Mouse (Mus musculus) midbrain, embryonic 15.5 days (tissue): ENCODE data around the gene Il11ra1. TPM values are rescaled to one million over a fixed set of nuclear protein-coding genes. Genes with fewer than 3 reads are reported as not detected.
"Not testable (repeated sequence)": the region's sequence is repeated elsewhere in the genome, so short reads cannot be mapped to it uniquely, and the experiment has no call there.

Experiments
- ATAC-seq: fragments of 200-750 bp; cut with Nextera tagmentation; replicated peaks from 2 replicates; pipeline ENCODE4 v1.8.0; 2017; ENCODE audit warnings: moderate TSS enrichment
- H3K27ac ChIP-seq: fragments of 300-500 bp; sonication (generic); 2 replicates; pipeline ENCODE4 v1.5.1; 2015; ENCODE audit warnings: mild to moderate bottlenecking, inconsistent platforms
- H3K27me3 ChIP-seq: fragments of 300-500 bp; sonication (generic); replicated peaks from 2 replicates; pipeline ENCODE4 v1.6.1; 2015; ENCODE audit warnings: inconsistent platforms
- H3K36me3 ChIP-seq: fragments of 300-500 bp; sonication (generic); replicated peaks from 2 replicates; pipeline ENCODE4 v1.6.1; 2015; ENCODE audit warnings: inconsistent platforms
- H3K4me1 ChIP-seq: fragments of 300-500 bp; sonication (generic); 2 replicates; pipeline ENCODE4 v1.6.1; 2015; ENCODE audit warnings: inconsistent platforms
- H3K4me2 ChIP-seq: fragments of 300-500 bp; sonication (generic); 2 replicates; pipeline ENCODE4 v1.6.1; 2015; ENCODE audit warnings: inconsistent platforms, mild to moderate bottlenecking, moderate library complexity
- H3K4me3 ChIP-seq: fragments of 300-500 bp; sonication (generic); 2 replicates; pipeline ENCODE4 v1.5.1; 2015; ENCODE audit warnings: mild to moderate bottlenecking, inconsistent platforms
- H3K9ac ChIP-seq: fragments of 300-500 bp; sonication (generic); 2 replicates; pipeline ENCODE4 v1.6.1; 2015; ENCODE audit warnings: mild to moderate bottlenecking, inconsistent platforms
- H3K9me3 ChIP-seq: fragments of 300-500 bp; sonication (generic); 2 replicates; pipeline ENCODE4 v1.6.1; 2016; ENCODE audit warnings: inconsistent platforms
- WGBS: fragments of 180-500 bp; shearing (Covaris S2); methylation state at CpG from one replicate; pipeline ENCODE4 v1.1.7; 2015; ENCODE audit warnings: mixed read lengths; 5-methylcytosine and 5-hydroxymethylcytosine counted together
- polyA plus RNA-seq: library from polyadenylated mRNA; unstranded; fragments of >200 nt; fragmentation: Nextera tagmentation; extraction: Ambion mirVana; gene quantifications from 2 replicates; pipeline ENCODE4 v1.2.1, GENCODE M21; 2015

The Il11ra1 gene
- 37.5 and 40.3 TPM in 2 replicates for polyA plus RNA-seq

DNA sequence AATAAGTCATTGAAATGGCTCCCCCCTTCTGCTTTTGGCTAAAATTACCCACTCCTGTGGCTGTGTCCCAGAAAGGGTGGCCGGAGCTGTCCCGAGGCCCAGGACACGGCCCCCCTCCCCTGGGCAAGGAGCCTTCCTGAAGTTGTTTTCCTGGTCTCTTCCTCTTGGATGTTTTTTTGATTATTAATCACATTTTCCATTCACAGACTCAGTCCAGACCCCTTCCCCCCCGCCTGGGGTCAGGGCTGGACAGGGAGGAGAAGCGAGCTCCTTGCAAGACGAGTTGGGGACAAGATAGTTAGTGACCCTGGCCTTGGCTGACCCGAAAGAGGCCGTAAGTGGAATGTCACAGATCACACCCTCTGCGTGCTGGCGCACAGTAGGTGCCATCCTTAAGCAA lies at the start of gene Il11ra1:
Gene Il11ra1, plus strand, starts transcription at position 207 of the 400 bp plus-strand sequence.
- H3K27me3 ChIP-seq, H3K9ac ChIP-seq, H3K4me1 ChIP-seq, H3K9me3 ChIP-seq, H3K4me3 ChIP-seq, H3K36me3 ChIP-seq, ATAC-seq, H3K27ac ChIP-seq: not testable (repeated sequence)
- peak within 1 kb of the TSS; percentile 36; the same call in 1 of the 2 replicates for H3K4me2 ChIP-seq
- WGBS = 79% methylated on average over 10 of the region's 10 CpGs

DNA sequence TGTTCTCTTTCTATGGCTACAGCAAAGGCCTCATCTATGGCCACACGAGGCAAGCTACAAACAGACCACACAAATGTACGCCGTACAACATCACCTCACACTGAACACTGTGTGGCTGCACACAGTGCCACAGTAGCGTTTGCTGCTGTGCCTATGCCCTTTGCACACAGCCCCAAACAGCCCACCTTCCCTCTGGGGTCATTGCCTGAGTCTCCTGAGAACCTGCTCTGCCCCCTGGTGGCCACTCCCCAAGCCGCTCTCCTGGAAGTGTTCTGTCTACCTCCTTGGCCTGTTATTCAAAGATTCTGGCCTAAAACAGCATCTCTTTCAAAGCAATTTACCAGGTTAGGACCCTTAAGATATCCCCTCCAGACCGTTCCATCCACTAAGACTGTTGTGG lies 46.5 kb upstream of the Il11ra1 start:
- Histone ChIP-seq H3K27me3 (no peaks in the 10 kb centered on the region), H3K9me3 (no peaks in the 10 kb centered on the region), H3K4me3 (no peak overlapping the region), H3K4me2 (no peak overlapping the region), H3K36me3 (no peaks in the 10 kb centered on the region; the same call in 1 of the 2 replicates), H3K4me1 (peaks cover 9% of the 10 kb centered on the region), H3K9ac (no peak overlapping the region), H3K27ac (no peak overlapping the region)
- ATAC-seq = peak; percentile 55
- WGBS = 41% methylated on average over 6 of the region's 6 CpGs

DNA sequence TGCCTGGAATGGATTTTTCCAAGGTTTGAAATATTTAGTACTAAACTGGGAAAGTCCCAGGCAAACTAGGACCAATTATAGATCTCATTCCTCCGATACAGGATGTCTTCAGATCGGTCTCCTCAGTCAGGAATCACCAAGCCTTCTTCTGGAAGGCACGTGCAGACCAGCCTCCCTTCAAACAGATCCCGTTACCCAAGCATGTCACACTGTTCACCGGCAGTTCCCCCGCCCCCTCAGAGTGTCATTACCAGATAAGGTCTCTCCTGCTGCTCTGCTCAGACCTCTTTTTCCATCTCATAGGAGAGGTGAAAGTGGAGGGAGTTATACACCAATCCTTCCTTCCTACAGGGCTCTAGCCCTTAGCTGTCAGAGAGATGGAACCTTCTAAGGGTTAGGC lies 46.1 kb upstream of the Il11ra1 start:
- H3K4me1 ChIP-seq = peaks cover 10% of the 10 kb centered on the region

DNA sequence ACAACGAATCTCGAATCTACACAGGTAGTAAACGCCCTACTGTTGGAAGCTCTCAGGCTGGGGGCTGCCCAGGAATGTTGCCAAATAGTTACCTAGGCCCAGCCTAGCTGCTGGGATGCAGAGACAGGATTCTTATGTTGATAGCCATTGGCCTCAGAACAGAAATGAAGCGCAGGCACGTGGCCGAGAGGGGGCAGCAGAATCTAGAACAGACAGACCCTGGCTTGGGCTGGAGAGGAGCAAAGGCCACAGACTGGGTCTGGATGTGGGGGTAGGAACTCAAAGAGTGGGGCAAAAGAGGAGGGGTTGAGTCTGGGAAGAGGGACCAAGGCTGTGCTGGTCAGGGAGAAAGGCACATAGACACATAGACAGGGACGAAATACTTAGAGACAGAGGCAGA lies 45.6 kb upstream of the Il11ra1 start:
- no peak overlapping the region for H3K4me3 ChIP-seq
- no peak overlapping the region for H3K27ac ChIP-seq
- H3K4me2 ChIP-seq = no peak overlapping the region
- H3K9ac ChIP-seq = no peak overlapping the region
- peaks cover 15% of the 10 kb centered on the region for H3K4me1 ChIP-seq
- no peaks in the 10 kb centered on the region for H3K27me3 ChIP-seq
- 12% methylated on average over 7 of the region's 7 CpGs for WGBS
- no peaks in the 10 kb centered on the region; the same call in 1 of the 2 replicates for H3K36me3 ChIP-seq
- ATAC-seq = peak; percentile 18; the same call in 1 of the 2 replicates
- no peaks in the 10 kb centered on the region for H3K9me3 ChIP-seq

More for the DNA sequence above, 46.1 kb upstream of the Il11ra1 start:
- peak; percentile 15; the same call in 1 of the 2 replicates for ATAC-seq
- no peaks in the 10 kb centered on the region; the same call in 1 of the 2 replicates for H3K36me3 ChIP-seq
- no peak overlapping the region for H3K27ac ChIP-seq
- no peaks in the 10 kb centered on the region for H3K27me3 ChIP-seq
- WGBS = 58% methylated on average over 6 of the region's 6 CpGs
- no peak overlapping the region for H3K4me3 ChIP-seq
- no peaks in the 10 kb centered on the region for H3K9me3 ChIP-seq
- no peak overlapping the region for H3K9ac ChIP-seq
- no peak overlapping the region for H3K4me2 ChIP-seq

DNA sequence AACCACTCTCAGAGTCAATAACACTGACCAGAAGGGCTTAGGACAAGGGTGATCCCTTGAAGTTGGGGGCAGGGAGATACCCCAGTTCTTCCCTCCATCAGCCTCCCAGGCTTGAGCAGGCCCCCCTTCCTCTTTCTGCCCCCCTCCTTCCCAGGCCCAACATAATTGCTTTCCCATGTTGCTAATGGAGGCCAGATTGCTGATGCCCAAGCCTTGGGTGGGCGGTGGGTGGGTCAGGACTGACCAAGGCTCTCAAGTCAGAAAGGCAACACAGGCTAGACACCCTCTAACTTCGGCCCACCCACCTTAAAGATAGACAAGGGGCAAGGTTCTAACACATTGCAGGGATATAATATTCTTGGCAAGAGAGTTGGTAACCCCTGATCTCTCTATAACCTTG lies 44.3 kb upstream of the Il11ra1 start:
- WGBS = 81% methylated on average over 2 of the region's 2 CpGs
- Histone ChIP-seq H3K27ac (no peak overlapping the region), H3K4me1 (peaks cover 22% of the 10 kb centered on the region), H3K36me3 (no peaks in the 10 kb centered on the region; the same call in 1 of the 2 replicates), H3K27me3 (no peaks in the 10 kb centered on the region), H3K9me3 (no peaks in the 10 kb centered on the region), H3K9ac (no peak overlapping the region), H3K4me2 (no peak overlapping the region), H3K4me3 (no peak overlapping the region)
- ATAC-seq = no peak

DNA sequence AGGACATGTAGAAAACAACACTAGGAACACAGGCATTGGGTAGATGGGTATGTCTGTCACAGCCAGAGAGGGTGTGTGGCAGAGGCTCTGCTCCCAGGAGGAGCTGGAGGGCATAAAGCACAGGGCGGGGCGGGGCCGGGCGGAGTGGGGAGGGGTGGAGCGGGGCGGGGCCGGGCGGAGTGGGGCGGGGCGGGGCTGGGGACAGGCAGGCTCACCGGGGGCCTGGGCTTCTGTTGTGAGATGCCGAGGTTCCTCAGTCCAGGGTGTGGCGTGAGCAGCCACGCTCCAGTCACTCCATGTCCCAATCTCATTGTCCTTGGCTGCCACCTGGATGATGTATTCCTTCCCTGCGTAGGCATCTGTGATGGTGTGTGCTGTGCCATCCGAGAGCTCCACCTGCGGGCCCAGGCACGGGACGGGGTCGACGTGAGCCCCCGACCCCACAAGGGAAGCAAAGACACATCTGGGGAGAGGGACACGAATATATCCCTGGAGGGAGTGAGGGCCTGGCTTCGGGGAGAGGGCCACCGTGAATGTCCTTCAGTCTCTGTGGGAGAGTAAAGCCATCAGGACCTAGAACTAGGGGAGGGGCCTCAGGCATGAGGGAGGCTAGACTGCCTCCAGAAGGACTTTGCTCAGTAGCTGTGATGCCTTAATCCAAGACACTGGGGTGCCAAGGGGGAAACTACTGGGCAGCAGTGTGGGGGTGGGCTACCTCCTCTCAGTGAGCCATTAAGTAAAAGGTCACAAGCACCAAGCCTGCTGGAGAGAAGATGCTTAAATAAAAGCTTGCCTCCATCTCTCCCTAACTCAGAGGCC lies 41.0 kb upstream of the Il11ra1 start:
- Histone ChIP-seq H3K4me1 (peaks cover 29% of the 10 kb centered on the region), H3K27ac (no peak overlapping the region), H3K36me3 (no peaks in the 10 kb centered on the region; the same call in 1 of the 2 replicates)

DNA sequence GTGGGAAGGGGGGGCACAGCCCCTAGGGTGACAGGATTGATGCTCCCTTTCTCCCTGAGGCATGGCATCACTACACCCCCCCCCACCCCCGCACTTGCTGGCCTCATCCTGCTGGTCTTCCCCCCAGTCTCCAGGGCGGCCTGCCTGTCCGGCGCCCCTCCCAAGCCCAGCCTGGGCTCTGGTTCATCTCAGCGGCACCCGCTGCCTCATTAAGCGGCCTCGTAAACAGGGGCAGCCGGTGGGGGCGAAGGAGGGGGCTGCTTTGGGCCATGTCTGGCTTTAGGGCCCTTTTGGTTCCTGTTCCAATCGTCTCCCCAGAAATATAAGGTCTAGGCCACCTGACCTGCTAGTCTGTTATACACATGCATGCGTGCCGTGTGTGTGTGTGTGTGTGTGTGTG lies 40.2 kb upstream of the Il11ra1 start:
- Histone ChIP-seq H3K27ac (no peak overlapping the region), H3K4me1 (peaks cover 28% of the 10 kb centered on the region), H3K27me3 (no peaks in the 10 kb centered on the region), H3K36me3 (no peaks in the 10 kb centered on the region; the same call in 1 of the 2 replicates), H3K9ac (no peak overlapping the region), H3K4me2 (no peak overlapping the region), H3K9me3 (no peaks in the 10 kb centered on the region), H3K4me3 (no peak overlapping the region)
- 45% methylated on average over 13 of the region's 13 CpGs for WGBS
- no peak for ATAC-seq

More for the DNA sequence above, 41.0 kb upstream of the Il11ra1 start:
- Histone ChIP-seq H3K4me3 (no peak overlapping the region), H3K27me3 (no peaks in the 10 kb centered on the region), H3K9me3 (no peaks in the 10 kb centered on the region), H3K4me2 (no peak overlapping the region), H3K9ac (no peak overlapping the region)
- ATAC-seq = no peak
- WGBS = 30% methylated on average over 16 of the region's 25 CpGs

DNA sequence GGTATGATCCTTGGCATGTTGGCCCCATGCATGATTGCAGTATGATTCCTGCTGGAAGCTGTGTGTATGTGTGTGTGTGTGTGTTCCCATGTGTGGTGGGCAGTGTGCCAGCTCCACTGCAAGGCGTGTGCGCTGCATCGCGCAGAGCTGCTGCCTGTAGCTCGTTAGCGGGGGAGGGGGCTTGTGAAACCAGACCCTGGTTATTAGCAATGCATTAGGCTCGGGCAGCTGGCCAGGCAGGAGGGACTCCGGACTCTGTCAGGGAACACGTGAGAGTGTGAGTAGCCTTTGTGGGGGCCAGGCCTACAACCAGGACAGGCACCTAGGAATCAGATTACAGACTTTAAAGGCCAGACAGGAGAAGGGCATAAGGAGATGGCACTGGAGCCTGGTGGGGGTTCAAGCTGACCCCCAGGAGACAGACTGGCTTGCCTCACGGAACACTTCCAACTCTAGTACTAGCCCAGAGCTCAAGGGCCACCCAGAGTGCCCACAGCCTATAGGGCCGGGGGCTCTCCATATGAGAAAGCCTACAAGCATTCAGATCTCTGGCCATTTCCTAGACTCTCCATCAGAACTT lies 38.8 kb upstream of the Il11ra1 start:
- Histone ChIP-seq H3K4me2 (no peak overlapping the region), H3K4me1 (peaks cover 39% of the 10 kb centered on the region), H3K4me3 (no peak overlapping the region), H3K9ac (no peak overlapping the region), H3K27me3 (no peaks in the 10 kb centered on the region), H3K9me3 (no peaks in the 10 kb centered on the region), H3K36me3 (no peaks in the 10 kb centered on the region; the same call in 1 of the 2 replicates), H3K27ac (no peak overlapping the region)
- 25% methylated on average over 11 of the region's 11 CpGs for WGBS
- ATAC-seq = no peak

DNA sequence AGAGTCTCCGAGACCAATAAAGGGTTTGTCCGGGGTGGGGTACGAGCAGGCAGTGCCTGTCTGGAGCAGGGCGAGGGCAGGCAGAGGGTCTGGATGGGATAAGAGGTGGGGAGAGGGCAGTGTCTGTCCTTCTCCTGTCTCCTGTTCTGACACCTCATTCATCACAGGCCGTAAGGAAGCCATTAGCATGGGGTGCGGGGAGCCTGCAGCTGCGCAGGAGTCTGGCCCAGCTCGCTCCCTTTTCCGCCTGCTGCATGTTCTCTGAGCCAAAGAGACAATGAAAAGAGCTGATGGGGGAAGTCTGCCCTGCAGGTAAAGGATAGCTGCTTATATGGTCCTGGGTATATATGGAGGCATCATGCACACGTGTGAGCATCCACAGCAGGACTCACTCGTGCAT lies 37.1 kb upstream of the Il11ra1 start:
- no peaks in the 10 kb centered on the region for H3K36me3 ChIP-seq
- H3K27ac ChIP-seq = no peak overlapping the region
- no peak for ATAC-seq
- peaks cover 39% of the 10 kb centered on the region for H3K4me1 ChIP-seq
- no peak overlapping the region for H3K4me3 ChIP-seq
- no peaks in the 10 kb centered on the region for H3K27me3 ChIP-seq
- H3K4me2 ChIP-seq = no peak overlapping the region
- 84% methylated on average over 11 of the region's 11 CpGs for WGBS
- no peaks in the 10 kb centered on the region for H3K9me3 ChIP-seq
- no peak overlapping the region for H3K9ac ChIP-seq

DNA sequence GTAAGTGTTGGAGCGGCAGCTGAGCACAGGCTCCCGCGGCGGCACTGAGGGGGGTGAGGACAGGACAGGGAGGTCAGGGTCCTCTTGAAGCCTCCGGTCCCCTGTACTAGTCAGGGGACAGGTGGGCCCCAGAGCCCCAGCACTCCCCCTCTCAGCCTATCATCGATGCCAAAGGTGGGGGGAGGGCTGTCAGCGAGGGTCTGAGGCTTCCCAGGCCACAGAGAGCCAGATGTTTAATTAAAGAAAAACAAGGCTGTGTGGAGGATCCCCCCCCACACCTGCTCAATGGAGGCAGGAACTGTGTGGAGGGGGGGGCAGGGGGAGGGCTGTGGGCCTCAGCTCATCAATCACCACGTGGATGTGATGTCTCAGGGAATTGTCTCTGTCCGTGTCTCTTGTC lies 36.2 kb upstream of the Il11ra1 start:
- Histone ChIP-seq H3K9ac (no peak overlapping the region), H3K4me3 (no peak overlapping the region), H3K27me3 (no peaks in the 10 kb centered on the region), H3K4me1 (peaks cover 38% of the 10 kb centered on the region), H3K9me3 (no peaks in the 10 kb centered on the region), H3K27ac (no peak overlapping the region), H3K36me3 (no peaks in the 10 kb centered on the region), H3K4me2 (no peak overlapping the region)
- no peak for ATAC-seq
- WGBS = 51% methylated on average over 9 of the region's 9 CpGs

DNA sequence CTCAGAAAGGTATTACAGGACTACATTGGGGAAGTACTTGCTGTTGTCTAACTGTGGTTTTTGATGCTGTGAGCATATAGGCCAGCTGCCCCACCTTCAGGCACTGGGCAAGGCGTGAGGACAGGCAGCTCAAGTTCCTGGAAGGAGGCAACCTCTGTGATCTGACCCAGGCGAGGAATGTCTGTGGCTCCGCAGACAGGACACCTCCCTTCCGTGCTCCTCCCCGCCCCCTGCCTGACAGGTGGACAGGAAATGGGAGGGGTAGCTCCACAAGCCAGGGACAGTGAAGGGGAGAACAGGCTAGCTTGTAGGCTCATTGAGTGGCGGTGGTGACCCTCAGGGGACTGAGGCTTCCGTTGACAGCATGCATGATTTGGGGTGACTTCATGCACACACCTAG lies 35.3 kb upstream of the Il11ra1 start:
- H3K9ac ChIP-seq = no peak overlapping the region
- no peak overlapping the region for H3K4me2 ChIP-seq
- no peaks in the 10 kb centered on the region for H3K9me3 ChIP-seq
- no peaks in the 10 kb centered on the region for H3K36me3 ChIP-seq
- no peak overlapping the region for H3K27ac ChIP-seq
- 68% methylated on average over 7 of the region's 7 CpGs for WGBS
- no peak overlapping the region for H3K4me3 ChIP-seq
- H3K4me1 ChIP-seq = peaks cover 29% of the 10 kb centered on the region
- no peak for ATAC-seq
- H3K27me3 ChIP-seq = no peaks in the 10 kb centered on the region

DNA sequence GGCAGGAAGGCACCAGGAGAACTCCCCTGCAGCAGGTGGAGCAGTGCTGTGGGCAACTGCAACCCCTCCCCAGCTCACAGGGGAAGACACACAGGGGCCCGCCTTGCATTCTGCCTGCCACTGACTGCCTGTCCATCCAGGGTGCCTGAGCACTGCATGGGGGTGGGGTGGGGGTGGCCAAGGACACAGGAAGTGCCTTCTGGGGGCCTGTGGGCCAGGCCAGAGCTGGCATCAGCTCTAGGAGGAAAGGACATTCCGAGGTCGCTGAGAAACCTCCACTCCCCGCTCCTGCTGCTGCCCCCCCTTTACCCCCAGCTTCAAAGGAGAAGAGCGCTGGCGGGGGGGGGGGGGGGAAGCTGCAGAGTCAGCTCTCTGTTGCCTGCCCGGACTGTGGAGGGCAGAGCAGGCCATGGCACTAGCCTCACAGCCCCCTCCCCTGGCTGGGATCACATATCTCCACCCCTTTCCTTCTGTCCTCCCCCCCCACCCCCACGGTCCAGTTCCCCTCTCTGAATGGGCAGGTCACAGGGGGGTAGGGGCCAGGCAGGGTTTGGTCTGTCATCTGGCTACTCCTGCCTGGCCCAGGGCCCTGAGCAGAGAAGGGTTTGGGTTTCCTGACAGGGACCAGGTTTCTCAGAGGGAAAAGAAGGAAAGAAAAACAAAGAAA lies 34.6 kb upstream of the Il11ra1 start:
- Histone ChIP-seq H3K4me3 (no peak overlapping the region), H3K9me3 (no peaks in the 10 kb centered on the region), H3K27ac (no peak overlapping the region), H3K36me3 (no peaks in the 10 kb centered on the region), H3K9ac (no peak overlapping the region), H3K4me1 (peaks cover 27% of the 10 kb centered on the region), H3K4me2 (no peak overlapping the region), H3K27me3 (no peaks in the 10 kb centered on the region)
- ATAC-seq = no peak
- 6% methylated on average over 6 of the region's 8 CpGs for WGBS
